Mouse (Mus musculus) bone marrow, adult 2 months (tissue): ENCODE measurements around the gene Stra8. TPM values are rescaled to one million over a fixed set of nuclear protein-coding genes. Genes with fewer than 3 reads are reported as not detected.

Experiments used
- H3K27ac ChIP-seq: fragments of 200-500 bp; 2 replicates; pipeline ENCODE4 v1.5.1; 2012; ENCODE audit warnings: low read depth, mild to moderate bottlenecking, control low read depth, inconsistent platforms, low read length; ENCODE audit not compliant: control insufficient read depth, poor library complexity, insufficient read depth
- H3K4me1 ChIP-seq: fragments of 200-500 bp; 2 replicates; pipeline ENCODE4 v1.6.1; 2011; ENCODE audit warnings: low read length; ENCODE audit not compliant: control insufficient read depth, insufficient read depth
- H3K4me3 ChIP-seq: fragments of 200-500 bp; replicated peaks from 2 replicates; pipeline ENCODE3; 2011; ENCODE audit warnings: mild to moderate bottlenecking, low read depth, low read length, control low read depth; ENCODE audit not compliant: control insufficient read depth
- CTCF ChIP-seq: fragments of 200-500 bp; IDR thresholded peaks from 2 replicates; pipeline ENCODE4 v1.5.1; 2011; ENCODE audit warnings: low read length, control low read depth; ENCODE audit not compliant: control insufficient read depth, insufficient read depth
- POLR2A ChIP-seq: fragments of 200-500 bp; IDR thresholded peaks from 2 replicates; pipeline ENCODE4 v1.6.1; 2011; ENCODE audit warnings: low read depth, mild to moderate bottlenecking, control low read depth, low read length, borderline replicate concordance; ENCODE audit not compliant: control insufficient read depth
- WGBS: fragments of 180-500 bp; shearing (Covaris S2); methylation state at CpG from one replicate; pipeline ENCODE4 v1.1.7; 2018; 5-methylcytosine and 5-hydroxymethylcytosine counted together
- polyA plus RNA-seq: library from polyadenylated mRNA; stranded (reverse); fragments of >200 nt; gene quantifications from 2 replicates; pipeline ENCODE4 v1.2.4, GENCODE M21; 2011; ENCODE audit warnings: low replicate concordance; ENCODE audit not compliant: missing spikeins, insufficient read depth, insufficient read length

Stra8 gene
- polyA plus RNA-seq, result 1.4 TPM in 1 of 2 replicates, not detected in the other

DNA sequence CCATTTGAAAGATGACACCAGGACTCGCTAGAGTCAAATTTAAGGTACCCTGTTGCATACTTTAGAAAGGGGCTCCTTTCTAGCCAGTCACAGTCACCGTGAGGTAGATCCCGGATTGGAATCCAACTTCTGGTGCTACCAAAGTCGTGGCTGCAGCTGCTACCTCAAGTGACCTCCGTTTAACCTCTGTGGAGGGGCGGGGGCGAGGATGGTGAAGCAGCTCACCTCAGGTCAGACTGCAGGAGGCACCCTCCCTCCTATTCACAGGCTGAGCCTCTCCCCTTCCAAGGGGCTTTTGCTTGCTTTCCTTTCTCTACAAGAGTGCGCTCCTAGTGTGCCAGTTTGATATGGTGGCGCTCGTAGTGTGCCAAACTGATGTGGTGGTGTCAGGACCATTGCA is at the start of gene Stra8:
Stra8 (plus strand) TSS at position 208 of the 400 bp plus-strand sequence.
- Histone ChIP-seq H3K27ac (no peak within 1 kb of the TSS), H3K4me3 (no peak within 1 kb of the TSS), H3K4me1 (no peaks in the 10 kb centered on the region)
- 74% methylated on average over 10 of the region's 10 CpGs for WGBS
- TF ChIP-seq POLR2A (no peak), CTCF (no peak)

DNA sequence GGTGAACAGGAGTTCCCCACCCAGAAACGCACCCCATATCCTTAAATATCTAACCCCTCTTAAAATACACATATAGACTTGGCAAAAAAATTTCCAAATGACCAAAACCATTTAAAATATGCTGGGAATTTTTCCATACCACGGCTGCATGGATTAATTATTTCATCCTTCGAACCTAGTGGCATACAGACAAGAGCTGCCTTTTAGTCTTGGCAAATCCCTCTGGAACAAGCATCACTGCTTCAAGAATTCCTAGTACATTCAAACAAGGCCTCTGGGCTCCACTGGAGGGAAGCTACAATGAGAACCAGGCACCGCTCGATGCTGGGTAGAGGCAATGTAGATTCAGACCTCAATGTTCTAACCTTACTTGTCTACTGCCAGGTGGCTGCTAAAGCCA is 49.2 kb upstream of the Stra8 start:
- peaks cover 21% of the 10 kb centered on the region for H3K4me1 ChIP-seq

GRCm38 (mm10) chr6:34871929-34872328 is 48.0 kb upstream of the Stra8 start:
- Histone ChIP-seq H3K27ac (no peak overlapping the region), H3K4me3 (no peak overlapping the region), H3K4me1 (peaks cover 20% of the 10 kb centered on the region)
- TF ChIP-seq CTCF, result no peak
- TF ChIP-seq POLR2A, result no peak
- 72% methylated on average over 7 of the region's 7 CpGs for WGBS

More for the DNA sequence above, 49.2 kb upstream of the Stra8 start:
- H3K4me3 ChIP-seq, result no peak overlapping the region
- WGBS, result 81% methylated on average over 5 of the region's 5 CpGs
- TF ChIP-seq CTCF (no peak), POLR2A (no peak)
- no peak overlapping the region for H3K27ac ChIP-seq

DNA sequence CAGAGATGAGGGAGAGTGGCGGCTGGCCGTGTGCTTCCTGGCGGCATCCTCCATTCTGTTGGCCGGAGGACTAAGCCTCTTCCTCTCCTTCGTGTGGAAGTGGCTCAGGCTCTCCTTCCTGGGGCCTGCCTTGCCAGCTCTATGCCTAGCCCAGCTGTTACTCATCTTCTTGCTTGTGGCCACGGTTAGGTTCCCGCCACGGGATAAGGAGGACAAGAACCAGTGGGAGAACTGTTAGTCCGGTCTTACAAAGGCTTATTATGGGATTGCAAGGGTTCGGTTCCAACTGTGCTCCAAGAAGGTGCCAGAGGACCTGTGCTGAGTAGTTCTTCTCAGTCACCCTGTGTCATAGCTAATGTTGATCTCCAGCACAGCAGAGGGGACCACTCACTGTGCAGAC is 47.1 kb upstream of the Stra8 start:
- H3K4me3 ChIP-seq, result no peak overlapping the region
- no peak overlapping the region for H3K27ac ChIP-seq
- peaks cover 19% of the 10 kb centered on the region for H3K4me1 ChIP-seq
- WGBS, result 80% methylated on average over 10 of the region's 10 CpGs
- no peak for TF ChIP-seq POLR2A

- TF ChIP-seq CTCF (no peak), POLR2A (no peak; the same call in 1 of the 2 replicates)
These were observed 45.7 kb upstream of the Stra8 start for GRCm38 (mm10) chr6:34874101-34874921.

DNA sequence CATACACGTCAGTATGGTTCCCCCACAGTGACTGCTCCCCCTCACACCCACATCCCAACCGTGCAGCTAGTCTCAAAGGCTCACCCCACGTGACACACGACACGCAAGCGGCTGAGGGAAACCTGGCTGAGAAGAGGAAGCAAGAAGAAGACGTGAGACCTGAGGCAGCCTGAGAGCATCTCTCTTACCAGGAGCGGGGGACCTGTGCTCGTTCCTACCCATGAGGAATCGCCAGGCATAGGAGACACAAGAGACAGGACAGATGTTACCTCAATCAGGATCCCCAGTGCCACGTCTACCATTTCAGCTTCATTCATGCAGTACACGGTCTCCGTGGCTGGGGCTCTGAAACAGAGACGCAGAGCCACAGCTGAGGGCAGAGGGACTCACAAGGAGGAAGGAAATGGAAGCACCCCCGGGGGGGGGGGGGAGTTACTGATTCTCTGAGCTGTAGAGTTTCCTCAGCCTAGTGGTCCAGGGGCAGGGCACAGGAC is 44.6 kb upstream of the Stra8 start:
- Histone ChIP-seq H3K27ac (peak overlapping the region; percentile 87), H3K4me3 (peak overlapping the region; percentile 65), H3K4me1 (peaks cover 11% of the 10 kb centered on the region)
- TF ChIP-seq CTCF (0 out of 2 replicates have a peak, but pooled peaks have one; percentile 0), POLR2A (no peak)
- 1% methylated on average over 15 of the region's 15 CpGs for WGBS

More at GRCm38 (mm10) chr6:34874101-34874921, 45.7 kb upstream of the Stra8 start:
- Histone ChIP-seq H3K4me3 (peak overlapping the region; percentile 55), H3K27ac (peak overlapping the region; percentile 87), H3K4me1 (peaks cover 15% of the 10 kb centered on the region)
- 14% methylated on average over 21 of the region's 21 CpGs for WGBS

DNA sequence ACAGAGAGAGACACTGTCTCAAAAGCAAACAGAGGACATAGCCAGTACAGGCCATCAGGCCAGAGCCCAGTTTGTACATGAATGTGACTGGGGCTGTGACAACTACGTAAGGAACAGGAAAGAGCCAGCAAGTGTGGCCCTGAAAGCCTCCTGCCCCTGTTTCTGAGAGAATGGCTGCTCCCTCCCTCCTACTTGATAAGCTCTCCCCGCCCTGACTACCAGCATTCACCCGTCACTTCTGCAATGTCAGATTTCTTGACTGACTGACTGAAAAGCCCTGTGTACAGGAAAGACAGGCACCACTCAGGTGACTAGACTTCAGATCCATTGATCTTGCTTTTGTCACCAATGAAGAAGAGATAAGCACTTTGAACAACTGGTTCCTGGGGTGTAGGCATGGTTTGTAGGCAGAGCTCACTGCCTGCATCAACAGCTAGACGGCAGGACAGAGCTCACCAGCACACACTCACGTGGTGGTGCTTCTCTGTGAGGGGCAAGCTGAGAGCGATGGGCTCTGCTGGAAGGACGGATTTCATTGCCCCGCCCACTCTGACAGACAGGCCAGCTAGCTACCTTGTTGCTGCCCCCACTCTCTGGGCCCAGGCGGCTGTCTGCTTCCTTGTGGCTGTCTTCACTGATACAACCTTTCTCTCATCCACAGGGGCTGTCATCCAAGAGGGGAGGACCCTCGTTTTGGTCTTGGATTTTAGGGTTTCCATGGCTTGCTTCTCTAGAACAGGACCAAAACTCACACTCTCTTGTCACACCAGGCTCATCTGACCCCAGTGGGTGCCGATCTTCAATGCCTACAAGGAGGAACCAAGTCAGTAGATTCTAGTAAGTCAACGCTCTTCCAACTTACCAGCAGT is 43.8 kb upstream of the Stra8 start:
- Histone ChIP-seq H3K4me3 (peak overlapping the region; percentile 18), H3K27ac (peak overlapping the region; percentile 87), H3K4me1 (peaks cover 11% of the 10 kb centered on the region)
- WGBS, result 29% methylated on average over 12 of the region's 12 CpGs
- TF ChIP-seq POLR2A (no peak), CTCF (no peak)

GRCm38 (mm10) chr6:34876835-34877156 is 43.2 kb upstream of the Stra8 start:
- 7% methylated on average over 2 of the region's 2 CpGs for WGBS
- TF ChIP-seq POLR2A (no peak), CTCF (no peak)
- Histone ChIP-seq H3K4me1 (peaks cover 11% of the 10 kb centered on the region), H3K4me3 (no peak overlapping the region), H3K27ac (peak overlapping the region; percentile 87; the same call in 1 of the 2 replicates)
